In the genomic region with DNA sequence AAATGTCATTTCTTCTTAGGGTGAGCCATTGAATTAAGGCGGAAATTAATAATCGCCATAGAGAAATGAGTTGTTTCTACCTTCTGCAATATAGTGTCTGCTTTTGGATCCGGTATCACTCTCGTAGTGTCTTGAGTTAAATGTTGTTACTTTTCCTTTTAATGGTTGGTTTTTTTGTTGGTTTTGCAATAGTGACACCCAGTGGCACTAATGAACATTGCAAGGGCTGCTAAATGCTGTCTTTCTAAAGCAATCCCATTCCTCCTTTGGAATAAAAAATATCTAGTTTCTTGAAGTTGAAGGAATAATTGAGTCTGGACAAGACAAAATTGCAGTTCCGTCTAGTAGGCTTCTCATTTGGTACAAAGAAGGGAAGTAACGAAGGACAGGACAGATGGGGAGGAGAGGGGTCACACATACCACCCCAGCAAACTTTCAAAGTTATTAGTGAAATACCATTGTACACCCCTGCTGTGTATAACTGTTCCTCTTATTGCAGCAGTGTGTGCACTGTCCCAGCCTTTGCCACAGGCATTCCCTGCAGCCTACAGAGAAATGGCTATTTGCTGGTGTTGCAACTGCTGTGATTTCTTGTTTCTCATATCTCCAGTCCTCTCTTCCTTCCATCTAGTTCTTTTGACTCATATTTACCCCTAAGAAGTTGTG, we compare ENCODE assay signal across 8 mouse cellular contexts.
DNase-seq lines count a peak whose midpoint lies in the region; ATAC-seq and TF ChIP-seq lines count a peak whose summit lies in the region.

No protein-coding gene starts in this region.

- H3K4me2 ChIP-seq in forebrain, embryonic 11.5 days (ENCODE audit: low read depth, low read length, severe bottlenecking), result no peak overlapping the region

- peak; percentile 21 for DNase-seq in liver, adult 2 months (ENCODE audit: extremely low read depth, low read depth, low spot score)
- DNase-seq in liver, result no peak
- peak; percentile 40 for DNase-seq in adrenal gland, postnatal 25 days
- peak; percentile 55 for DNase-seq in forebrain, embryonic 11.5 days (ENCODE audit: low spot score)
- peak; percentile 72 for DNase-seq in heart, postnatal 4 days
- DNase-seq in layer of hippocampus, adult 9-10 months (ENCODE audit: low spot score), result peak; percentile 84
- DNase-seq in right cerebral cortex, postnatal 4 days, result peak; percentile 64

- H3K9me3 ChIP-seq in forebrain, embryonic 11.5 days (ENCODE audit: control insufficient read depth, low read length), result no peaks in the 10 kb centered on the region
- H3K9me3 ChIP-seq in megakaryocyte, embryonic 14.5 days, result no peaks in the 10 kb centered on the region

- no peak overlapping the region for H3K4me3 ChIP-seq in liver, adult 2 months (ENCODE audit: insufficient read depth, low read depth, low read length)
- H3K4me3 ChIP-seq in forebrain, embryonic 11.5 days (ENCODE audit: low read depth, low read length), result no peak overlapping the region
- peak overlapping the region; percentile 65 for H3K4me3 ChIP-seq in megakaryocyte, embryonic 14.5 days (replicated peaks)

- no peak for TF ChIP-seq POLR2A in liver, adult 2 months (IDR thresholded peaks at IDR 0.05; ENCODE audit: extremely low read depth, insufficient read depth, low read length)

- WGBS in liver, adult 2 months, result 41% methylated on average over 6 of the region's 6 CpGs
- WGBS in forebrain, embryonic 11.5 days, result 34% methylated on average over 6 of the region's 6 CpGs

- H3K4me1 ChIP-seq in liver, adult 2 months (ENCODE audit: control insufficient read depth, insufficient read depth, low read length), result no peaks in the 10 kb centered on the region
- no peaks in the 10 kb centered on the region for H3K4me1 ChIP-seq in forebrain, embryonic 11.5 days (replicated peaks; ENCODE audit: control insufficient read depth, insufficient read depth, low read length)
- no peaks in the 10 kb centered on the region for H3K4me1 ChIP-seq in megakaryocyte, embryonic 14.5 days

- H3K36me3 ChIP-seq in liver, adult 2 months (ENCODE audit: control insufficient read depth, insufficient read depth, low read length), result peaks cover 3% of the 10 kb centered on the region; the same call in 1 of the 2 replicates
- H3K36me3 ChIP-seq in forebrain, embryonic 11.5 days (ENCODE audit: control insufficient read depth, insufficient read depth, low read length), result no peaks in the 10 kb centered on the region
- no peaks in the 10 kb centered on the region for H3K36me3 ChIP-seq in megakaryocyte, embryonic 14.5 days (replicated peaks; ENCODE audit: low read length)

- 0 out of 2 replicates have a peak, but pooled peaks have one; percentile 11 for TF ChIP-seq CTCF in liver, adult 2 months (IDR thresholded peaks at IDR 0.05; ENCODE audit: low read depth, low read length)

- H3K27ac ChIP-seq in liver, adult 2 months (replicated peaks; ENCODE audit: insufficient read depth, low read depth, low read length), result no peak overlapping the region
- H3K27ac ChIP-seq in forebrain, embryonic 11.5 days (ENCODE audit: low read depth, low read length), result no peak overlapping the region

- no peak overlapping the region for H3K9ac ChIP-seq in liver, adult 2 months (ENCODE audit: low read depth, low read length)
- H3K9ac ChIP-seq in forebrain, embryonic 11.5 days (ENCODE audit: low read length), result no peak overlapping the region

- ATAC-seq in forebrain, embryonic 11.5 days (replicated peaks; ENCODE audit: low FRiP score), result 0 out of 2 replicates have a peak, but pooled peaks have one; percentile 51

- no peaks in the 10 kb centered on the region for H3K27me3 ChIP-seq in liver, adult 2 months (ENCODE audit: control insufficient read depth, insufficient read depth, low read length)
- no peaks in the 10 kb centered on the region for H3K27me3 ChIP-seq in forebrain, embryonic 11.5 days (ENCODE audit: control insufficient read depth, insufficient read depth, low read length)
- H3K27me3 ChIP-seq in megakaryocyte, embryonic 14.5 days (replicated peaks), result no peaks in the 10 kb centered on the region

- H3K79me2 ChIP-seq in liver, adult 2 months (ENCODE audit: control insufficient read depth, insufficient read depth, low read length), result no peaks in the 10 kb centered on the region
